Mouse (Mus musculus) E14TG2a.4 (cell line): ENCODE measurements around the gene Agap3.

ENCODE experiments used
- H3K27me3 ChIP-seq: 2 replicates; pipeline ENCODE4 v1.6.1; 2014; ENCODE audit warnings: low read length, control low read depth; ENCODE audit not compliant: insufficient read depth
- H3K36me3 ChIP-seq: 2 replicates; pipeline ENCODE4 v1.6.1; 2014; ENCODE audit warnings: low read length, control low read depth; ENCODE audit not compliant: insufficient read depth
- H3K4me1 ChIP-seq: replicated peaks from 2 replicates; pipeline ENCODE4 v1.6.1; 2014; ENCODE audit warnings: low read depth, low read length, control low read depth
- H3K4me3 ChIP-seq: replicated peaks from 2 replicates; pipeline ENCODE4 v1.5.1; 2014; ENCODE audit warnings: mild to moderate bottlenecking, low read length
- H3K9me3 ChIP-seq: 2 replicates; pipeline ENCODE4 v1.6.1; 2014; ENCODE audit warnings: low read length, control low read depth
- CTCF ChIP-seq: conservative IDR thresholded peaks from 2 replicates; pipeline ENCODE4 v1.5.1; 2014; ENCODE audit warnings: low read length
- NANOG ChIP-seq: IDR thresholded peaks from 2 replicates; pipeline ENCODE4 v1.6.1; 2014; ENCODE audit warnings: borderline replicate concordance, low read length, mixed read lengths
- POU5F1 ChIP-seq: IDR thresholded peaks from 2 replicates; pipeline ENCODE4 v1.6.1; 2014; ENCODE audit warnings: low read length, borderline replicate concordance

The Agap3 gene

DNA sequence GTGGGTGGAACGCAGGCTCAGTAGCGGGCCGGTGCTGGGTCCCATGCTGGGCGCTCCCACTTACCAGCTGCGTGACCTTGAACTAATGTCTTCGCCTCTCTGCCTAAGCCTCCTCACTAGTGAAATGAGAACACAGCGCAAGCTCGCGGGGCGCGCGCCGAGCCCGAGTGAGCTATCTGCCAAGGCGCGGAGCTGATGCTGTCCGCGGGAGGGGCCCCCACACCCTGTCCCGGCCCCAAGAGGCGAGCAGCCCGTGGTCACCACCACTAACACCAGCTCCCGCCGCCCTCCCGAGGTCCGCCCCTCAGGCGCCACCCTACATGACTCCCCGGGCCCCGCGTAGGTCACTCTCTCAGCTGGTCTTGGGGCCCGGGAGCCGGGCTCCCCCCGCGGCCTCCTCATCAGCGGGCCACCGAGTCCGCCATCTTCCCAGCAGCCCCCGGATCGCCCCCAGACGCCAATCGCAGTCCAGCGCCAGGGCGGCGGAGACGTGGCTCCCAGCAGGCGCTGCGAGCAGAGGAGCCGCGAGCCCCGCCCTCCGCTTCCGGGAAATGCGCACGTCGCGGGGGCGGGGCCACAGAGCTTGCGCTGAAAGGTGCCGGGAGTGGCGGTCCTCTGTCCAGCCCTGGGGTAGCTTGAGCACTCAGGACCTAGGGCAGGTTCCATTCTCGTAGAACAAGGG is 7.1 kb upstream of the Agap3 start, which contains the start of gene Fastk:
Fastk (minus strand) TSS at position 542 of the 682 bp plus-strand sequence.
- Histone ChIP-seq H3K9me3 (no peaks in the 10 kb centered on the region), H3K4me3 (peak within 1 kb of the TSS; percentile 98), H3K27me3 (peaks cover 11% of the 10 kb centered on the region), H3K4me1 (peaks cover 73% of the 10 kb centered on the region), H3K36me3 (peaks cover 42% of the 10 kb centered on the region)
- no peak for TF ChIP-seq NANOG
- no peak for TF ChIP-seq POU5F1
- no peak for TF ChIP-seq CTCF

DNA sequence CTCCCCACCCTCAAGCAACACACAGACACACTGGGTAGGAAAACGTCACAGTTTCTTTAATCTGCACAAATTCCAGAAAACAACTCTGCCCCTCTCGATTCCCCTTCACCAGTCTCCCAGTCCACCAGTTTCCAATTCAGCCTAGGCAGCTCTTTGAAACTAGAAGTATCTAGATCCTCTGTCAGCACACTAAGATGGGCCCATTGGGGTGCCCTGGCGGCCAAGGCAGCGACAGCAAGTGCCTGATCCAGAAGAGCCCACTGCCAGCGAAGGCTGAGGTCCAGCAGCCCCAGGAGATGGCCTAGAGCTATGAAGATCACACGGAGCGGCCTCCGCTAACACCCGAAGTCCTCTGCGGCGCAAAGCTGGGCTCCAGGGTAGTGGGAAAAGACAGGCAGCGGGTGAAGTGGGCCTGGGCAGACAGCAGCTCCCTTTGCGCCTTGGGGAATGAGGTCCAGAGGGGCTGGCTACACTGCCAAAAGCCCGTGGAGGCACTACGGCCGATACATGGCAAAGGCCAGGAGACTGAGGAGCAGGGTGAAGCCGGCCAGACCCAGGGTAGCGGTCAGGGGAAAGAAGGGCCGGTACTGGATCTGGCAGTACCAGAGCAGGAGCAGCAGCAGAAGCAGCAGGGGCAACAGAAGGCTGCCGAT is 6.4 kb upstream of the Agap3 start:
- Histone ChIP-seq H3K4me3 (peak overlapping the region; percentile 98), H3K9me3 (no peaks in the 10 kb centered on the region), H3K36me3 (peaks cover 36% of the 10 kb centered on the region), H3K27me3 (peaks cover 18% of the 10 kb centered on the region), H3K4me1 (peaks cover 67% of the 10 kb centered on the region)
- TF ChIP-seq POU5F1 = no peak
- TF ChIP-seq NANOG = no peak

DNA sequence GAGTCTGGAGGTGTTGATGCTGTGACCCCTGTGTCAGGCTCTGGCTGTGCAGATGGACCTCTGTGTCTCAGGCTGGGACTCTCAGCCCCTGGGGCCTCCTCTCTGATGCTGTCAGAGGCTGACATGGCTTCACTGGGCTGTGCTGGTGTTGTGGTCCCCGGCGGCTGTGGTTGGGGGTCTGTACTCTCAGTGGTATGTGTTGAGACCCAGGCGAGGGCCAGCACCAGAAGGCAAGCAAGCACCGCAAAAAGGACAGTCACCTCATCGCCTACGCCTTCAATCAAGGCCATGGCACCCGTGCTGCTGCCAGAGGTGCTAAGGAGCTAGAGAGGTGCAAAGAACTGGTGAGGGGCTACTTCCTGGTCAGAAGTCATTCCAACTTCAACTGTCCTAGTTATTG is 5.3 kb upstream of the Agap3 start:
- TF ChIP-seq NANOG (no peak), CTCF (no peak), POU5F1 (no peak)
- peaks cover 25% of the 10 kb centered on the region for H3K36me3 ChIP-seq
- H3K9me3 ChIP-seq = no peaks in the 10 kb centered on the region
- H3K4me1 ChIP-seq = peaks cover 62% of the 10 kb centered on the region
- H3K4me3 ChIP-seq = peak overlapping the region; percentile 81
- peaks cover 23% of the 10 kb centered on the region for H3K27me3 ChIP-seq

DNA sequence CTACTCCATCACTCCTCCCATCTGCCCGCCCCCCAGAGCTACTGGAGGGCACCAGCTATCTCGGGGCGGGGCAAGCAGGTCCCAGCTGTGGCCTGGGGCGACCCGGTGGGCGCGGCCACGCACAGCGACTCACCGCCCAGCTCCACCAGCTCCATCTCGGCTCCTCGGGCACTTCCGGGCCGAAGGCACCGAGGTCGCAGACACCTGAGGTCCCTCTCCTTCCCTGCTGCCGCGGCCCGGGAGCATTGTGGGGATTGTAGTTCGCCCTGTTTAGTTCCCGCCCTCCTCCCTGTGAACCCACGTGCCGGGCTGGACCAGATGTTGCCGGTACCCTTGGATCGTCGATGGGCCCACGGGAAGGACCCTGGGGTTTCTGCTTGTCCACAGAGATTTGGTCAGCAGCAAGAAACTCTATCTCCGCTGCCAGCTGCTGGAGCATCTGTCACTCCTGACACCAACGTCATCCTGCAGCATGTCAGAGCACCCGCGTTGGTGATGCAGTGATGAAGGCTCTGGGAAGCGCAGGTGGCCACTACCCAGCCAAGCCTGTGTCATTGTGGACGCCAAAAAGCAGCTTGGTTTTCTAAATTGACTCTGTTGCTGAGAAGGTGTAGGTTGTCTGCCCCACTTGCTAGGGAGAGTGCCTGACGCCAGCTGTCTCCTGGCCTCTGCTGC is 4.2 kb upstream of the Agap3 start, which contains the start of gene Tmub1:
Tmub1 (minus strand) TSS at position 231 of the 675 bp plus-strand sequence.
- no peaks in the 10 kb centered on the region for H3K9me3 ChIP-seq
- TF ChIP-seq NANOG (no peak), POU5F1 (no peak), CTCF (no peak)
- peaks cover 13% of the 10 kb centered on the region for H3K36me3 ChIP-seq
- H3K27me3 ChIP-seq = peaks cover 27% of the 10 kb centered on the region
- H3K4me3 ChIP-seq = peak within 1 kb of the TSS; percentile 81
- peaks cover 55% of the 10 kb centered on the region for H3K4me1 ChIP-seq

DNA sequence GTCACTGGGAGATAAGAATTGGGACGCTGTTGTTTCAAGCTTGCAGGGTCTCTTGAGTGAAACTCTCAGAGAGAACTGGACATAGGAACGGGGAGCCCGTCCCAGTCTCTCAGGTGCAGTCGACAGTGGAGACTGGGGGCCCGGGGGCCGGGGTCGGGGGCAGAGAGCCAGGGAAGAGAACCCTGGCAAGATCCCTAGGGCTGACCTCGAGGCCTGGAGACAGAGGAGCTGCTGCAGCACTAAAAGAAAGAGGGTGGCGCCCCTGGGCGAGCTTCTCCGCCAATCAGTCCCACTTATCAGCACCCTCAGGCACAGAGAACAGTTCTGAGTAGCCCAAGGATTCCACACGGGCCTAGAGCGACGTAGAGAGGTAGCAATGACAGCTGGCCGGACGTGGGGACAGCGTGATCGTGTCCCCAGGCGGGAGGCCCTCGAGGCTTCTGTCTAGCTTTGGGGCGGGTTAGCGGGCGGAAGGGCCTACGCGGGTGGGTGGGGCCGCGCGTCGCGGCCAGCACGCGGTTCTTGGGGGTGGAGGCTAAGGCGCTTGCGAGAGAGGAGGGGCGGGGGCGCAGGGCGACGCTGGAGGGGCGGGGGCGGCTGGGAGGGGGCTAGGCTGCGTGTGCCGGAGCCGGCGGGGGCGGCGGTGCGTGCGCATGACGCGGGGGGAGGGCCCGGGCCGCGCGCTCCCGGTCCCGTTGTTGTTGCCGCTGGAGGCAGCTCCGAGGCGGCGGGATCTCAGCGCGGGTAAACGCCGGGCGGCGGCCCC is 530 bp upstream of the Agap3 start:
- Histone ChIP-seq H3K36me3 (peaks cover 13% of the 10 kb centered on the region; the same call in 1 of the 2 replicates), H3K9me3 (no peaks in the 10 kb centered on the region), H3K27me3 (peaks cover 38% of the 10 kb centered on the region), H3K4me1 (peaks cover 61% of the 10 kb centered on the region), H3K4me3 (peak overlapping the region; percentile 89)
- TF ChIP-seq POU5F1 = no peak
- TF ChIP-seq NANOG = no peak
- TF ChIP-seq CTCF = no peak

DNA sequence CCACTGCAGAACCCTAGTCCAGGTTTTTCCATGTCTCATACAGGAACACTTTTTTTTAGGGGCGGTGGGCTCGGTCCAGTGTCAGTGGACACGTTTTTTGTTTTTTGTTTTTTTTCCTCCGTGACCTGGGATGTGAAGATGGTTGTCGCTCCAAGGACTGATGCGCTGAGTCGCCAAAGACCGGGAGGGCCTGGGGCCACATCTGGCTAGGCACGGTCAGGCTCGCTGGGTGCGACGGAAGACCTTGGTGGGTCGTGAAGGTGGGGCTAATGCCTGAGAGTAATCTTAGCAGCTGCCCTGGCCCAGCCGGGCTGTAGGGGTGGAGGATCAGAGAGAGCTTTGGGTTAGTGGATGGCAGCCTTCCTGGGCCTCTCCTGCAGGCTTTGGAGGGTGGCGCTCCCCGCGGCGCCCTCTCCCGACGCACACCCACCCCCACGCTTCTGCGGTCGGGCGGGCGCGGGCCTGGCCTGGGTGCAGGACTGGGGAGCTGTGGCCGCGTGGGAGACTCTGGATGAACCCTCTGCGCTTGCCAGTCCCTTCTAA is 785 bp downstream of the Agap3 start:
- H3K9me3 ChIP-seq = no peaks in the 10 kb centered on the region
- H3K36me3 ChIP-seq = peaks cover 23% of the 10 kb centered on the region
- H3K4me1 ChIP-seq = peaks cover 52% of the 10 kb centered on the region
- no peak for TF ChIP-seq POU5F1
- H3K27me3 ChIP-seq = peaks cover 38% of the 10 kb centered on the region
- H3K4me3 ChIP-seq = peak overlapping the region; percentile 89

DNA sequence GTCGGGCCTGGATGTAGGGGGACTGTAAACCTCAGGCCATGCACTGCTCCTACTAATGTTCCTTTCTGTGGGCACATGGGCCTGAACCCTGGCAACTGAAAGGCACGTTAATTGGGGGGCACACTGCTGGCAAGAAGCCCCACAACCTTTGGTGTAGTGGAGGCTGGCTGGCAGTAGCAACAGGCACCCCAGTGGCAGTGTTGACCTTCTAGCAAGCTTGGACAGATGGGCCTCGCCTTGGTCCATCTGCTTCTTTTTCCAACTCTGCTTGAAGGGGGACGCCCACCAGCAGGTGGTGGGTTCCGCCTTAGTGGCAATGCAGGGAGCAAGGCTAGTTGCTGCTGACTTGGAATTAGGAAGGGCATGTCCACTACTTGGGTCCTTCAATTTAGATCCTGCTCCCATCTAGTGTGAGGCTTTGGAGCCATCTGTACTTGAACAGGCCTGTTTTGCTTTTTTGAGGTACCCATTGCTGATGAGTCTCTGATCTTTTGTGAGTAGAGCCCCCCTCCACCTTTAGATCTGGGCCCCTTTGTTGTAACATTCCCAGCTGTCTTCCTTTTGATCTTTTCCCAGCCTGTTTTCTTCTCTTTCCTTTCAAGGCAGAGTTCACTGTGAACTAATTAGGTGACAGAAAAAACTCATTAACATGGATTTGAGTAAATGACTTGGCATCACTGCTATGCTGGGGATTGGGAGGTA is 1.5 kb downstream of the Agap3 start:
- TF ChIP-seq POU5F1 = no peak
- TF ChIP-seq NANOG = no peak
- TF ChIP-seq CTCF = no peak
- H3K27me3 ChIP-seq = peaks cover 37% of the 10 kb centered on the region
- H3K9me3 ChIP-seq = no peaks in the 10 kb centered on the region
- peak overlapping the region; percentile 89 for H3K4me3 ChIP-seq
- peaks cover 45% of the 10 kb centered on the region for H3K4me1 ChIP-seq
- H3K36me3 ChIP-seq = peaks cover 29% of the 10 kb centered on the region
